Mouse (Mus musculus): ENCODE data around the gene Sh2d1b2.
"Not testable (repeated sequence)": the region's sequence is repeated elsewhere in the genome, so short reads cannot be mapped to it uniquely, and the experiment has no call there.

Sh2d1b2 gene

GRCm38 (mm10) chr1:170232688-170233087 is at the start of gene Sh2d1b2:
Gene Sh2d1b2 (plus strand): TSS chr1:170232749.
- DNase-seq (ENCODE audit: extremely low read depth, low read depth): not testable (repeated sequence)

- no peak for DNase-seq (ENCODE audit: extremely low read depth, low read depth)
These were observed 47.4 kb upstream of the Sh2d1b2 start for GRCm38 (mm10) chr1:170185137-170185536.

GRCm38 (mm10) chr1:170186531-170186930 is 46.0 kb upstream of the Sh2d1b2 start:
- no peak for DNase-seq (ENCODE audit: extremely low read depth, low read depth)

GRCm38 (mm10) chr1:170188601-170189000 is 43.9 kb upstream of the Sh2d1b2 start:
- DNase-seq (ENCODE audit: extremely low read depth, low read depth): no peak

GRCm38 (mm10) chr1:170190225-170190624 is 42.3 kb upstream of the Sh2d1b2 start:
- DNase-seq (ENCODE audit: extremely low read depth, low read depth): no peak

- DNase-seq (ENCODE audit: extremely low read depth, low read depth): no peak
These were observed 40.6 kb upstream of the Sh2d1b2 start for GRCm38 (mm10) chr1:170191925-170192324.

- no peak for DNase-seq (ENCODE audit: extremely low read depth, low read depth)
These were observed 36.3 kb upstream of the Sh2d1b2 start for GRCm38 (mm10) chr1:170196211-170196610.

GRCm38 (mm10) chr1:170200379-170200778 is 32.2 kb upstream of the Sh2d1b2 start:
- no peak for DNase-seq (ENCODE audit: extremely low read depth, low read depth)

GRCm38 (mm10) chr1:170206395-170206794 is 26.2 kb upstream of the Sh2d1b2 start:
- no peak for DNase-seq (ENCODE audit: extremely low read depth, low read depth)

- peak; percentile 17 for DNase-seq (ENCODE audit: extremely low read depth, low read depth)
These were observed 19.2 kb upstream of the Sh2d1b2 start for GRCm38 (mm10) chr1:170213181-170213879.

- DNase-seq (ENCODE audit: extremely low read depth, low read depth): peak; percentile 41
These were observed 18.2 kb upstream of the Sh2d1b2 start for GRCm38 (mm10) chr1:170214383-170214756.

GRCm38 (mm10) chr1:170214757-170215522 is 17.6 kb upstream of the Sh2d1b2 start, which contains the start of gene Uhmk1:
Gene Uhmk1 (minus strand): TSS chr1:170215397.
- peak; percentile 73 for DNase-seq (ENCODE audit: extremely low read depth, low read depth)

GRCm38 (mm10) chr1:170215590-170215989 is 17.0 kb upstream of the Sh2d1b2 start:
- DNase-seq (ENCODE audit: extremely low read depth, low read depth): no peak

GRCm38 (mm10) chr1:170218091-170218884 is 14.3 kb upstream of the Sh2d1b2 start:
- DNase-seq (ENCODE audit: extremely low read depth, low read depth): peak; percentile 36

GRCm38 (mm10) chr1:170220351-170220750 is 12.2 kb upstream of the Sh2d1b2 start:
- no peak for DNase-seq (ENCODE audit: extremely low read depth, low read depth)

- DNase-seq (ENCODE audit: extremely low read depth, low read depth): no peak
These were observed 9.3 kb upstream of the Sh2d1b2 start for GRCm38 (mm10) chr1:170223276-170223675.

- DNase-seq (ENCODE audit: extremely low read depth, low read depth): no peak
These were observed 12.5 kb downstream of the Sh2d1b2 start for GRCm38 (mm10) chr1:170245016-170245415.

- no peak for DNase-seq (ENCODE audit: extremely low read depth, low read depth)
These were observed 22.5 kb downstream of the Sh2d1b2 start for GRCm38 (mm10) chr1:170254893-170255559.

- DNase-seq (ENCODE audit: extremely low read depth, low read depth): no peak
These were observed 23.0 kb downstream of the Sh2d1b2 start for GRCm38 (mm10) chr1:170255560-170255910.

GRCm38 (mm10) chr1:170270281-170270680 is 37.7 kb downstream of the Sh2d1b2 start:
- no peak for DNase-seq (ENCODE audit: extremely low read depth, low read depth)

- DNase-seq (ENCODE audit: extremely low read depth, low read depth): no peak
These were observed 38.1 kb downstream of the Sh2d1b2 start for GRCm38 (mm10) chr1:170270696-170271095.
